Mouse (Mus musculus) layer of hippocampus, adult 2 months (tissue): ENCODE measurements around the gene Rassf4. TPM values are rescaled to one million over a fixed set of nuclear protein-coding genes. Genes with fewer than 3 reads are reported as not detected.
"Not testable (repeated sequence)": the region's sequence is repeated elsewhere in the genome, so short reads cannot be mapped to it uniquely, and the experiment has no call there.

ENCODE experiments used
- DNase-seq, 2 experiments: peaks; one replicate each; pipeline ENCODE4 v3.0.0; 2022; ENCODE audit warnings: low spot score in 2 of 2
- H3K27ac ChIP-seq: fragments of 200-600 bp; 2 replicates; pipeline ENCODE4 v1.8.1; 2022
- H3K4me3 ChIP-seq: fragments of 200-600 bp; 2 replicates; pipeline ENCODE4 v1.8.1; 2022; ENCODE audit warnings: mild to moderate bottlenecking
- CTCF ChIP-seq: fragments of 200-600 bp; conservative IDR thresholded peaks from 2 replicates; pipeline ENCODE4 v1.8.1; 2022; ENCODE audit warnings: antibody characterized with exemption, mild to moderate bottlenecking, moderate library complexity
- microRNA-seq, 2 experiments: library from miRNA; unstranded; fragments of <30 nt; microRNA quantifications; one replicate each; pipeline ENCODE4 v1.2.0; 2021
- total RNA-seq, 2 experiments: library from RNA; stranded (reverse); gene quantifications; 2 replicates each; pipeline ENCODE4 v1.2.3; 2021

Rassf4 gene
- total RNA-seq, 2 experiments from 2014 or later: 3.8 to 6.0 TPM

DNA sequence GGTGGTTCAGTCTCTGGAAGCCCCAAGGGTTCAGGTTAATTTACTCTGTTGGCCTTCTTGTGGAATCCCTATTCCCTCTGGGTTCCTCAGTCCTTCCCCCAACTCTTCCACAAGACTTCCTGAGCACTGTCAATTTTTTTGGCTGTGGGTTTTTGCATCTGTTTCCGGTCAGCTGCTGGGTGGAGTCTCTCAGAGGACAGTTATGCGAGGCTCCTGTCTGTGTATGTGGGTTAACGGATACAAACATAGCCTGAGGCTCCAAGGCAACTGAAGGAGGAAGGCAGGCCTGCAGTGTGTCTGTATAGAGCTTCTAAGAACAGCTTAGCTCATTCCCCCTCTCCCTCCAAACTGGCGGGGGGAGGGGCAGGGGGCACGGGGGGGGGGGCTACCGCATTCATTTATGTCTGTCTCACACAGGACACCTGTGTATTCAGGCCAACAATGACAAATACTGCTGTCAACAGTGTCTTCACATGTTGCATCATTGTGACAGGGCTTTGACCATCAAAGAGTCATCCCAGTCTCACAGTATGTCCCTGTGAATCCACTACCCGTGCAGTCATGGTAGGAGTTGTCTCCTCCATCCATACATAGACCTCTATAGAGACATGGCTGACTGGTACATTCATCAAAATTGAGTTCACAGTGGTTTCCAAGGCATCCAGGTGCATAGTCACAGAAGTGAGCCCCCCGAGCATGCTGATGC, 52.3 kb downstream of the Rassf4 start:
- Histone ChIP-seq H3K4me3 (no peak overlapping the region), H3K27ac (no peak overlapping the region)
- TF ChIP-seq CTCF: no peak
- no peak for DNase-seq

DNA sequence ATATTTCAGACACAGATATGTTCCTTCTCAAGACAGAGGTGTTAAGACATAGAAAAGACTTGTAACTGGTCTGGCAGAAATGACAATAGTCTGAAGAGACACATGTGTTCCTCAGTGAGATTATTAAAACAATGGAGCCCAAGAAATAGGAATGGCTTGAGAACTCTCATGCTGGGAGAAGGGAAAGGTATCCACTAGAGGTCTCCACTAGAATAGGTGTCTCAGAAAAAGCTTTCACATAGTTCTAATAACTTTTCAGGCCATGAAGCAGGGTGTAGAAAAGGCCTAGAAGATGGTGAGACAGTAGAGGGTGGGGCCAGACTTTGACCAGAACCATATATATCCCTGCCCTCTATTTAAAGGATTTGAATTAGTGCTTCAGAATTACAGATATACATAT, 55.7 kb downstream of the Rassf4 start:
- no peak for DNase-seq
- no peak overlapping the region for H3K4me3 ChIP-seq
- TF ChIP-seq CTCF: peak; percentile 48
- no peak overlapping the region for H3K27ac ChIP-seq

DNA sequence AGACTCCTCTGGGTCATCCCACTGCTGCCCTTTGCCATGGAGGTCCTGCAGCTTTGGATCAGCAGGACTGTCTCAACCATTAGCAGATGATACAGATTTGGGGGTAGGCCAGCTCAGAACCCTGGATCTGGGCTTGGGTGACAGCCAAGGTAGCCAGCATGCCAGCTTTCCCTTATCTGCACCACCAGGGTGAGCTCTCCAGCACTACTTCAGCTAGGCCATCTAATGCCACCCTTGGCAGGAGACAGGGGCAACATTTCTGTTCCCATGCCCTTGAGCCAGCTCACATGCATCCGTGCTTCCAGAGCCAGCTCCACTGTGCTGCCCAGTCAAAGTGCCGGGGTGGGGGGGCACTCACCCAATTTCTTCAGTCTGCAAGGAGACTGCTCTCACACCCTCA, 58.0 kb downstream of the Rassf4 start:
- DNase-seq: no peak
- no peak for TF ChIP-seq CTCF
- Histone ChIP-seq H3K4me3 (no peak overlapping the region), H3K27ac (no peak overlapping the region)

DNA sequence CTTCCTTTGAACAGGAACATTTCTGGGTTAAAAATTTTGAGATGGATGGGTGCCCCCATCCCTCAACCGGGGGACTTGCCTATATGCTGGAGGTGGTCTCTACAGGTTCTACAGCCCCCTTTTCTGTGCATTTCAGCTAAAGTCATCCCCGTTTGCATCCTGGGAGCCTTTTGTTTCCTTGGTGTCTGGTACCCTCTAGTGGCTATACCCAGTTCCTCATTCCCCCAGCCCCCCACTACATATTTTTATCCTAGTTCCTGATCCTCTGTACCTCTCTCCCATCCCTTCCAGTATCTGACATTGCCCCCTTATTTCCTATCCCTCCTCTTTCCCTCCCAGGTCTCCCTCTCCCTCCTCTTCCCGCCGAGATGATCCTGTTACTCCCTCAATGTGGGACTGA, 66.5 kb downstream of the Rassf4 start:
- TF ChIP-seq CTCF: peak; percentile 57
- no peak for DNase-seq
- Histone ChIP-seq H3K27ac (no peak overlapping the region), H3K4me3 (no peak overlapping the region)

DNA sequence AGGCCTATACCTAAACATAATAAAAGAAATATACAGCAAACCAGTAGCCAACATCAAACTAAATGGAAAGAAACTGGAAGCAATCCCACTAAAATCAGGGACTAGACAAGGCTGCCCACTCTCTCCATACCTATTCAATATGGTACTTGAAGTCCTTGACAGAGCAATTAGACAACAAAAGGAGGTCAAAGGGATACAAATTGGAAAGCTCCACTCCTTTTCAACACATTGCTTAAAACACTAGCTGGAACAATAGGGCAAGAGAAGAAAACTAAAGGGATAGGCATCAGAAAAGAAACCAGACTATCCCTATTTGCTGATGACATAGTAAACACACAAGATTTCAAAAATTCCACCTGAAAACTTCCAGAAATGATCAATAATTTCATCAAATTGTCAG, 72.8 kb downstream of the Rassf4 start:
- H3K27ac ChIP-seq, H3K4me3 ChIP-seq: not testable (repeated sequence)

DNA sequence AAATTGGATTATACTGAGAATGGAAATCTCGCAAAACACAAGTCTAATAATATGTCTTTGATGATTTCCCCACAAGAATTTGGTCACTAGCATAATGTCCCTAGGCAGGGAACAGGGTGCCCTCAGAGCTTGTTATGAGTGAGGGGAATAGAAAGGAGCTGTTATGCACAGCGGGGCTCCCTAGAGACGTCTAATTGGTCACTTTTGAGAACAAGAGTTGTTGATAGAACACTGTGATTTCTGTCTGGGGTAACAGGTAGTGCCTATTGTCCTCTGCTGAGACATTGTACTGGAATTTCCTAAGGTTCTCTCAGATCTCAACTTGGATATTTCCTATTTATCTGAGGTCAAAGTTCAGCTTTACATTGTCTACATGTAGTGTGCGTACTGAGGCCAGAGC, 89.7 kb downstream of the Rassf4 start, which contains the start of gene Olfr215:
Gene Olfr215 (minus strand): TSS at position 101 of the 400 bp plus-strand sequence.
- H3K4me3 ChIP-seq: no peak within 1 kb of the TSS
- no peak for DNase-seq
- no peak for TF ChIP-seq CTCF
- H3K27ac ChIP-seq: no peak within 1 kb of the TSS

More for the DNA sequence above, 72.8 kb downstream of the Rassf4 start:
- DNase-seq: not testable (repeated sequence)

Small RNAs within 50 kb of the gene (microRNA-seq; reads per million reads assigned to microRNA genes)
- 0 reads per million in 2 experiments for gene Mir7043

Other genes starting within 250 kb of the Rassf4 start
- gene Alox5, start 212.8 kb downstream of the Rassf4 start, total RNA-seq: 1 to 10 TPM in 1 of 2 experiments, under 1 TPM in 1; 0.77 to 1.0 TPM
- gene Olfr211, start 184.9 kb downstream of the Rassf4 start, total RNA-seq: not detected
- gene Olfr212, start 167.4 kb downstream of the Rassf4 start, total RNA-seq: not detected
- gene Olfr213, start 135.5 kb downstream of the Rassf4 start, total RNA-seq: not detected
- 1 to 10 TPM; 1.5 to 2.4 TPM for gene Gm5580, start 122.8 kb downstream of the Rassf4 start, total RNA-seq
- not detected for gene Olfr214, start 119.7 kb downstream of the Rassf4 start, total RNA-seq
- not detected for gene Olfr215, start 89.8 kb downstream of the Rassf4 start, total RNA-seq
- gene Zfp422, start 45.0 kb downstream of the Rassf4 start, total RNA-seq: 10 to 100 TPM; 21.2 to 22.1 TPM
- 1 to 10 TPM in 1 of 2 experiments, under 1 TPM in 1; 0.54 to 1.4 TPM for gene Depp1, start 23.3 kb downstream of the Rassf4 start, total RNA-seq
- gene Tmem72, start 43.0 kb upstream of the Rassf4 start, total RNA-seq: under 1 TPM; 0.59 to 0.82 TPM